13 mouse cellular contexts compared by ENCODE assay signal in the genomic region with DNA sequence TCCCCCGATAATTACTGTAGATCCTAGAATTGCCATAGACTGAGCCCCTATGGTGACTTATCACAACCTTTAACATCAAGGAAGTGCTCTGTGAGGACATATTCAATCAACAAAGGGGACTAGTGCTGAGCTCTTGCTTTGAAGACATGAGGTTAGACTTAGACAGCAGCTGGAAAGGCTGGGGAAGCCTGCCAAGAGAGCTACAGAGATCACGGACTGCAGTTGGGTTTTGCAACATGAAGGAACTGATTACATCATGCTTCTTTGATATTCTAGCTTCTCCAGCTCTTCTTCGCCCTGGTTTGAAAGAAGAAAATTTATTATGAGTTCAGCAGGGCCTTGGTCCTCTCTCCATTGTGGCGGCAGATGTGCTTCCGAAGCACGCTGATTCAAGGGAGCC.
DNase-seq lines count a peak whose midpoint lies in the region; ATAC-seq and TF ChIP-seq lines count a peak whose summit lies in the region.
"Had no signal": no experiment of that assay in that cellular context is flagged by ENCODE, and none has a peak within 500 bp of the region (broad histone marks: within the 10 kb centered on the region; RNA-seq: fewer than 3 reads in every experiment).

No protein-coding gene starts in this region.

- no peak for TF ChIP-seq POLR2A in limb, embryonic 14.5 days (IDR thresholded peaks at IDR 0.05; ENCODE audit: borderline replicate concordance, extremely low read depth, insufficient read depth, insufficient read length)

- H3K9ac ChIP-seq in embryonic facial prominence, embryonic 14.5 days (ENCODE audit: low read depth, low read length) = no peak overlapping the region
- no peak overlapping the region for H3K9ac ChIP-seq in limb, embryonic 14.5 days (ENCODE audit: low read depth, low read length, severe bottlenecking)
- H3K9ac ChIP-seq: embryonic facial prominence, embryonic 12.5 days; forebrain, postnatal 0 days; limb, embryonic 15.5 days had no signal

- H3K36me3 ChIP-seq in embryonic facial prominence, embryonic 14.5 days (ENCODE audit: control insufficient read depth, insufficient read depth, low read length) = no peaks in the 10 kb centered on the region
- no peaks in the 10 kb centered on the region for H3K36me3 ChIP-seq in embryonic facial prominence, embryonic 10.5 days (replicated peaks)
- H3K36me3 ChIP-seq in limb, embryonic 14.5 days (ENCODE audit: control insufficient read depth, insufficient read depth, low read length) = no peaks in the 10 kb centered on the region
- no peaks in the 10 kb centered on the region for H3K36me3 ChIP-seq in limb, embryonic 10.5 days
- H3K36me3 ChIP-seq: embryonic facial prominence, embryonic 12.5 days; limb, embryonic 15.5 days had no signal

- no peak for ATAC-seq in embryonic facial prominence, embryonic 14.5 days (ENCODE audit: low read depth)
- no peak for ATAC-seq in limb, embryonic 14.5 days (ENCODE audit: low FRiP score, low read depth)
- ATAC-seq: inflammation-experienced regulatory T-cells, adult 6 months had no signal

- H3K27ac ChIP-seq in embryonic facial prominence, embryonic 14.5 days (replicated peaks; ENCODE audit: low read depth, low read length) = no peak overlapping the region
- no peak overlapping the region for H3K27ac ChIP-seq in embryonic facial prominence, embryonic 10.5 days (replicated peaks)
- H3K27ac ChIP-seq in limb, embryonic 14.5 days (replicated peaks; ENCODE audit: low read depth, low read length) = no peak overlapping the region
- H3K27ac ChIP-seq in limb, embryonic 10.5 days = no peak overlapping the region
- H3K27ac ChIP-seq: embryonic facial prominence, embryonic 12.5 days; limb, embryonic 15.5 days had no signal

- 72% methylated on average over 6 of the region's 6 CpGs for WGBS in embryonic facial prominence, embryonic 14.5 days
- WGBS in embryonic facial prominence, embryonic 10.5 days = 92% methylated on average over 6 of the region's 6 CpGs
- WGBS in limb, embryonic 14.5 days = 75% methylated on average over 6 of the region's 6 CpGs
- WGBS in limb, embryonic 10.5 days = 89% methylated on average over 6 of the region's 6 CpGs

- H3K4me3 ChIP-seq in embryonic facial prominence, embryonic 14.5 days (ENCODE audit: low read depth, low read length) = no peak overlapping the region
- H3K4me3 ChIP-seq in embryonic facial prominence, embryonic 10.5 days = no peak overlapping the region
- H3K4me3 ChIP-seq in limb, embryonic 14.5 days (replicated peaks; ENCODE audit: low read length) = no peak overlapping the region
- H3K4me3 ChIP-seq in limb, embryonic 10.5 days = no peak overlapping the region
- H3K4me3 ChIP-seq: embryonic facial prominence, embryonic 12.5 days; limb, embryonic 15.5 days had no signal

- H3K9me3 ChIP-seq in embryonic facial prominence, embryonic 14.5 days (ENCODE audit: control insufficient read depth, low read length) = no peaks in the 10 kb centered on the region
- no peaks in the 10 kb centered on the region for H3K9me3 ChIP-seq in embryonic facial prominence, embryonic 10.5 days
- no peaks in the 10 kb centered on the region for H3K9me3 ChIP-seq in limb, embryonic 14.5 days (ENCODE audit: control insufficient read depth, low read length)
- H3K9me3 ChIP-seq in limb, embryonic 10.5 days (replicated peaks) = no peaks in the 10 kb centered on the region
- H3K9me3 ChIP-seq: embryonic facial prominence, embryonic 12.5 days; limb, embryonic 15.5 days had no signal

- no peaks in the 10 kb centered on the region for H3K27me3 ChIP-seq in embryonic facial prominence, embryonic 14.5 days (replicated peaks; ENCODE audit: control insufficient read depth, insufficient read depth, low read length)
- no peaks in the 10 kb centered on the region for H3K27me3 ChIP-seq in embryonic facial prominence, embryonic 10.5 days (replicated peaks; ENCODE audit: low read depth, poor library complexity, severe bottlenecking)
- no peaks in the 10 kb centered on the region for H3K27me3 ChIP-seq in limb, embryonic 14.5 days (ENCODE audit: control insufficient read depth, insufficient read depth, low read length)
- H3K27me3 ChIP-seq in limb, embryonic 10.5 days (ENCODE audit: low read depth, poor library complexity, severe bottlenecking) = no peaks in the 10 kb centered on the region
- H3K27me3 ChIP-seq: embryonic facial prominence, embryonic 12.5 days; limb, embryonic 15.5 days had no signal

- H3K4me2 ChIP-seq in embryonic facial prominence, embryonic 14.5 days (ENCODE audit: low read depth, low read length) = no peak overlapping the region
- H3K4me2 ChIP-seq in limb, embryonic 14.5 days (replicated peaks; ENCODE audit: low read depth, low read length, severe bottlenecking) = no peak overlapping the region
- H3K4me2 ChIP-seq: embryonic facial prominence, embryonic 12.5 days; limb, embryonic 15.5 days had no signal

- peak; percentile 67 for DNase-seq in embryonic facial prominence, embryonic 14.5 days (ENCODE audit: low spot score)
- no peak for DNase-seq in embryonic facial prominence, embryonic 10.5 days (ENCODE audit: low spot score)
- DNase-seq in limb, embryonic 14.5 days (ENCODE audit: low spot score) = peak; percentile 58
- DNase-seq in limb, embryonic 10.5 days (ENCODE audit: low spot score) = no peak
- peak; percentile 13 for DNase-seq in gastrocnemius, postnatal 25 days
- peak; percentile 37 to 72 for DNase-seq in lung, postnatal 4 days
- no peak for DNase-seq in thymus, postnatal 36 days
- no peak for DNase-seq in urinary bladder, adult 18-20 months (ENCODE audit: low spot score in 2 of 2)
- DNase-seq: cerebellum, adult 9-11 months; forebrain, postnatal 0 days had no signal

- no peaks in the 10 kb centered on the region for H3K4me1 ChIP-seq in embryonic facial prominence, embryonic 14.5 days (ENCODE audit: control insufficient read depth, insufficient read depth, low read length)
- 0 out of 2 replicates have a peak, but pooled peaks cover 4% of the 10 kb centered on the region for H3K4me1 ChIP-seq in embryonic facial prominence, embryonic 10.5 days
- H3K4me1 ChIP-seq in limb, embryonic 14.5 days (ENCODE audit: control insufficient read depth, insufficient read depth, low read length) = 0 out of 2 replicates have a peak, but pooled peaks cover under 1% of the 10 kb centered on the region
- 0 out of 2 replicates have a peak, but pooled peaks cover 3% of the 10 kb centered on the region for H3K4me1 ChIP-seq in limb, embryonic 10.5 days
- H3K4me1 ChIP-seq: embryonic facial prominence, embryonic 12.5 days had no signal

Comparison
In these comparisons a context has a peak if more than half of its experiments do, and no peak if none do; other contexts are left out.
1. DNase-seq: peak in embryonic facial prominence, embryonic 14.5 days (single experiment), limb, embryonic 14.5 days (single experiment), gastrocnemius, postnatal 25 days (single experiment) and lung, postnatal 4 days (2 of 2); none in embryonic facial prominence, embryonic 10.5 days (single experiment), limb, embryonic 10.5 days (single experiment), thymus, postnatal 36 days (0 of 2) and urinary bladder, adult 18-20 months (0 of 2).